8 mouse cellular contexts compared by ENCODE assay signal in the genomic region with DNA sequence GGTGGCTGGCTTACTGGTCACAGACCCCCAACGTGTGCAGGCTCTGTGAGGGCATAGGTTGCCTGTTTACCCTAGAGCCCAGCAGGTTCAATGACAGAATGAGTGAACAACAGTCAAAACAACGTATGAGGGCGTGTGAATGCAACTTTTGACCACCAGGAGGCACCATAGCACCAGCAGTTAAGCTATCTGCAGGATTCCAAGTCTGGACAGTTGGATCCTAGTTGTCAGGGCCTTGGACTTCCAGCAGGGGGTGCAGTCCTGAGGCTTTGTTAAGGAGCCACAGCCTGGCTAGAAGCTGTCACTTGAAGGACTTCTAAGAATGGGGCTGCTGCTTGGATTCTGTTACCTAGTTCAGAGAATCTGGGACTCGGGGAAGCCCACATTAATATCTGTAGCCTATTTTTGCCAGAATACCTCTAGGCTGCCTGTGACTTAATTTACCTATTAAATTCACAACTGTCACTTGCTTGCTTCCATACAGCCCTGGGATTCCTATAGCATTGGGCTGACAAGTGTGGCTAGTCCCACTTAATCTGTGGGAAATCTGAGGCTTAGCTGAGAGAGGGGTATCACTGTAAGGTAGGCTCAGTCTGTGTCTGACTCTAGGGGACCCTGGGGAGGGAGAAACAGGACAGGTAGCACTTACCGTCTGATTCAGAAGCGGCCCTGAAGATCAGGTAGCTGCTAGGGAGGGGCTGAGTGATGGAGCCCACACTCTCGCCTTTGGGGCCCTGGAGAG. TPM values are rescaled to one million over a fixed set of nuclear protein-coding genes. Genes with fewer than 3 reads are reported as not detected.
DNase-seq lines count a peak whose midpoint lies in the region; ATAC-seq and TF ChIP-seq lines count a peak whose summit lies in the region.

No protein-coding gene starts in this region.

- 38% methylated on average over 7 of the region's 7 CpGs for WGBS in forebrain, embryonic 16.5 days
- WGBS in lung, embryonic 14.5 days: 33% methylated on average over 7 of the region's 7 CpGs
- WGBS in thymus, adult 2 months: 55% methylated on average over 7 of the region's 7 CpGs

- TF ChIP-seq CTCF in G1E (IDR thresholded peaks at IDR 0.05; ENCODE audit: low read depth, low read length): peak; percentile 99
- TF ChIP-seq CTCF in lung, embryonic 14.5 days (IDR thresholded peaks at IDR 0.05; ENCODE audit: low read depth): peak; percentile 100
- peak; percentile 81; the same call in 1 of the 2 replicates for TF ChIP-seq CTCF in thymus, adult 2 months (IDR thresholded peaks at IDR 0.05; ENCODE audit: borderline replicate concordance, control insufficient read depth, extremely low read depth, insufficient read depth, low read length, poor library complexity)

- H3K4me1 ChIP-seq in G1E (ENCODE audit: insufficient read depth, low read depth, low read length): no peaks in the 10 kb centered on the region
- no peaks in the 10 kb centered on the region for H3K4me1 ChIP-seq in forebrain, embryonic 16.5 days (replicated peaks; ENCODE audit: control insufficient read depth, insufficient read depth, low read length)
- H3K4me1 ChIP-seq in lung, embryonic 14.5 days (ENCODE audit: insufficient read depth): no peaks in the 10 kb centered on the region
- no peaks in the 10 kb centered on the region for H3K4me1 ChIP-seq in thymus, adult 2 months (replicated peaks; ENCODE audit: control insufficient read depth, insufficient read depth, low read length)

- H3K9me3 ChIP-seq in G1E (replicated peaks): no peaks in the 10 kb centered on the region
- H3K9me3 ChIP-seq in forebrain, embryonic 16.5 days (ENCODE audit: control insufficient read depth, low read length): no peaks in the 10 kb centered on the region
- H3K9me3 ChIP-seq in lung, embryonic 14.5 days (ENCODE audit: low read depth, low read length): no peaks in the 10 kb centered on the region

- intact Hi-C loops in heart, postnatal 36 days (cut with DNase I): loop anchor here (1.0 kb wide), 2 partner anchors 41 to 57 kb away; no protein-coding TSS in a partner anchor

- H3K9ac ChIP-seq in forebrain, embryonic 16.5 days (replicated peaks; ENCODE audit: low read depth, low read length): no peak overlapping the region
- no peak overlapping the region for H3K9ac ChIP-seq in lung, embryonic 14.5 days

- H3K27me3 ChIP-seq in G1E (ENCODE audit: insufficient read depth, low read length): peaks cover 43% of the 10 kb centered on the region
- H3K27me3 ChIP-seq in forebrain, embryonic 16.5 days (replicated peaks; ENCODE audit: control insufficient read depth, insufficient read depth, low read length): no peaks in the 10 kb centered on the region
- H3K27me3 ChIP-seq in lung, embryonic 14.5 days (ENCODE audit: insufficient read depth, low read length): no peaks in the 10 kb centered on the region
- no peaks in the 10 kb centered on the region for H3K27me3 ChIP-seq in thymus, adult 2 months (ENCODE audit: control insufficient read depth, insufficient read depth, low read length)

- no peak overlapping the region for H3K4me2 ChIP-seq in forebrain, embryonic 16.5 days (ENCODE audit: low read length)
- no peak overlapping the region for H3K4me2 ChIP-seq in lung, embryonic 14.5 days

- no peak overlapping the region for H3K4me3 ChIP-seq in G1E (ENCODE audit: low read depth, low read length)
- no peak overlapping the region for H3K4me3 ChIP-seq in forebrain, embryonic 16.5 days (replicated peaks; ENCODE audit: low read length)
- no peak overlapping the region for H3K4me3 ChIP-seq in lung, embryonic 14.5 days (ENCODE audit: low read depth, low read length)
- no peak overlapping the region for H3K4me3 ChIP-seq in thymus, adult 2 months (ENCODE audit: control insufficient read depth, insufficient read depth, low read length)

- ATAC-seq in G1E (ENCODE audit: extremely low read depth, insufficient number of reproducible peaks, low FRiP score, poor library complexity, severe bottlenecking): peak; percentile 63; the same call in 1 of the 2 replicates
- peak; percentile 84 for ATAC-seq in forebrain, embryonic 16.5 days
- ATAC-seq in lung, embryonic 14.5 days (ENCODE audit: insufficient read depth): peak; percentile 89

- DNase-seq in G1E (ENCODE audit: low spot score): peak; percentile 52
- peak; percentile 86 for DNase-seq in cerebellum, adult 11-12 months
- DNase-seq in heart, postnatal 36 days: peak; percentile 90 to 95
- DNase-seq in layer of hippocampus, adult 18-20 months (ENCODE audit: low spot score in 2 of 2): peak; percentile 85 to 97
- peak; percentile 99 for DNase-seq in lung, embryonic 14.5 days
- DNase-seq in ovary, adult 18-20 months (ENCODE audit: low spot score): peak; percentile 82
- peak; percentile 88 for DNase-seq in thymus, adult 2 months

- no peak for TF ChIP-seq POLR2A in thymus, adult 2 months (IDR thresholded peaks at IDR 0.05; ENCODE audit: control insufficient read depth, extremely low read depth, insufficient read depth, low read length, poor library complexity)

- H3K36me3 ChIP-seq in G1E (replicated peaks): no peaks in the 10 kb centered on the region
- H3K36me3 ChIP-seq in forebrain, embryonic 16.5 days (ENCODE audit: control insufficient read depth, insufficient read depth): peaks cover 4% of the 10 kb centered on the region
- H3K36me3 ChIP-seq in lung, embryonic 14.5 days (ENCODE audit: insufficient read depth): peaks cover 72% of the 10 kb centered on the region
- H3K36me3 ChIP-seq in thymus, adult 2 months (ENCODE audit: control insufficient read depth, insufficient read depth, low read length): no peaks in the 10 kb centered on the region

- no peak overlapping the region for H3K27ac ChIP-seq in forebrain, embryonic 16.5 days (ENCODE audit: low read length)
- H3K27ac ChIP-seq in lung, embryonic 14.5 days (ENCODE audit: low read depth): no peak overlapping the region
- no peak overlapping the region for H3K27ac ChIP-seq in thymus, adult 2 months (ENCODE audit: control insufficient read depth, insufficient read depth, low read length)

RNA-seq across cellular contexts. Expression of a gene that starts 21.2 kb away (rescaled TPM):
- not detected in 2 replicates for total RNA-seq in G1E (2014; fragmentation: Nextera tagmentation)
- 0.16 and 0.17 TPM in 2 replicates for total RNA-seq in G1E (2017)
- not detected in 2 replicates for polyA plus RNA-seq in G1E (2012)
- 0.61 and 0.76 TPM in 2 replicates for polyA plus RNA-seq in forebrain, embryonic 16.5 days (2015; fragmentation: Nextera tagmentation; extraction: Ambion mirVana)
- 1 to 10 TPM; 1.4 to 2.0 TPM for total RNA-seq in heart, postnatal 36 days (2021)
- total RNA-seq in layer of hippocampus, adult 18-20 months (2021): under 1 TPM; 0.71 to 0.92 TPM
- 0.95 and 1.1 TPM in 2 replicates for polyA plus RNA-seq in lung, embryonic 14.5 days (2014; fragmentation: Nextera tagmentation; extraction: Ambion mirVana)
- 3.5 and 4.8 TPM in 2 replicates for polyA plus RNA-seq in thymus, adult 2 months (2012; rRNA removed)

RNA-seq across cellular contexts. Expression of a gene that starts 49.9 kb away (rescaled TPM):
- total RNA-seq in G1E (2014; fragmentation: Nextera tagmentation) (not detected in 2 replicates), G1E (2017) (0.12 and 0.60 TPM in 2 replicates)
- 0.01 TPM in 1 of 2 replicates, not detected in the other for polyA plus RNA-seq in G1E (2012)
- 34.0 and 35.8 TPM in 2 replicates for polyA plus RNA-seq in forebrain, embryonic 16.5 days (2015; fragmentation: Nextera tagmentation; extraction: Ambion mirVana)
- total RNA-seq in heart, postnatal 36 days (2021): 10 to 100 TPM; 19.6 to 26.1 TPM
- 10 to 100 TPM; 19.3 to 22.1 TPM for total RNA-seq in layer of hippocampus, adult 18-20 months (2021)
- polyA plus RNA-seq in lung, embryonic 14.5 days (2014; fragmentation: Nextera tagmentation; extraction: Ambion mirVana): 34.2 and 36.8 TPM in 2 replicates
- 16.6 and 20.6 TPM in 2 replicates for polyA plus RNA-seq in thymus, adult 2 months (2012; rRNA removed)

RNA-seq across cellular contexts. Expression of a gene that starts 57.4 kb away (rescaled TPM):
- total RNA-seq in G1E (2014; fragmentation: Nextera tagmentation): not detected in 2 replicates
- total RNA-seq in G1E (2017): 0.11 and 0.12 TPM in 2 replicates
- not detected in 2 replicates for polyA plus RNA-seq in G1E (2012)
- polyA plus RNA-seq in forebrain, embryonic 16.5 days (2015; fragmentation: Nextera tagmentation; extraction: Ambion mirVana): 3.9 and 4.0 TPM in 2 replicates
- total RNA-seq in heart, postnatal 36 days (2021): 1 to 10 TPM; 1.5 to 2.3 TPM
- 1 to 10 TPM; 1.4 to 2.4 TPM for total RNA-seq in layer of hippocampus, adult 18-20 months (2021)
- polyA plus RNA-seq in lung, embryonic 14.5 days (2014; fragmentation: Nextera tagmentation; extraction: Ambion mirVana): 9.3 and 13.6 TPM in 2 replicates
- polyA plus RNA-seq in thymus, adult 2 months (2012; rRNA removed): 4.8 and 4.9 TPM in 2 replicates

RNA-seq across cellular contexts. Expression of a gene that starts 59.9 kb away (rescaled TPM):
- total RNA-seq in G1E (2014; fragmentation: Nextera tagmentation) (not detected in 2 replicates), G1E (2017) (0.06 and 0.16 TPM in 2 replicates)
- not detected in 2 replicates for polyA plus RNA-seq in G1E (2012)
- polyA plus RNA-seq in forebrain, embryonic 16.5 days (2015; fragmentation: Nextera tagmentation; extraction: Ambion mirVana): not detected in 2 replicates
- total RNA-seq in heart, postnatal 36 days (2021): not detected
- not detected for total RNA-seq in layer of hippocampus, adult 18-20 months (2021)
- not detected in 2 replicates for polyA plus RNA-seq in lung, embryonic 14.5 days (2014; fragmentation: Nextera tagmentation; extraction: Ambion mirVana)
- 2.0 and 2.2 TPM in 2 replicates for polyA plus RNA-seq in thymus, adult 2 months (2012; rRNA removed)

Comparison
In these comparisons a context has a peak if more than half of its experiments do, and no peak if none do; other contexts are left out.
1. RNA of a gene that starts 49.9 kb away (polyA plus RNA-seq): 34.0 to 35.8 TPM in forebrain, embryonic 16.5 days, 34.2 to 36.8 TPM in lung, embryonic 14.5 days and 16.6 to 20.6 TPM in thymus, adult 2 months; 0.01 TPM in G1E; every median in the first group is over 10 times any median in the second.
2. Peak in every context shown above with its lines, with median percentiles within 50 percentile points of each other: ATAC-seq, DNase-seq and CTCF ChIP-seq.